Mouse (Mus musculus): Measurements from ENCODE around the gene Rassf6. TPM values are rescaled to one million over a fixed set of nuclear protein-coding genes. Genes with fewer than 3 reads are reported as not detected.

Rassf6 gene
- total and polyA plus RNA-seq, 3 experiments = 15.1 to 24.5 (median 18.3) TPM

- TF ChIP-seq ZKSCAN1 (IDR thresholded peaks at IDR 0.05; ENCODE audit: borderline replicate concordance, low read depth, low read length) (no peak), MAX (IDR thresholded peaks at IDR 0.05; ENCODE audit: low read length) (no peak), TBP (conservative IDR thresholded peaks at IDR 0.05; ENCODE audit: low read depth, low read length) (no peak), ETS1 (conservative IDR thresholded peaks at IDR 0.05; ENCODE audit: low read depth, low read length) (no peak), ZNF384 (IDR thresholded peaks at IDR 0.05; ENCODE audit: low read depth, low read length) (no peak), TCF12 (IDR thresholded peaks at IDR 0.05; ENCODE audit: low read depth, low read length) (no peak)
Observed at GRCm38 (mm10) chr5:90661436-90661835, 21.0 kb upstream of the Rassf6 start (continued).

- no peaks in the 10 kb centered on the region for H3K9me3 ChIP-seq (replicated peaks; ENCODE audit: low read length)
- TF ChIP-seq MAZ (IDR thresholded peaks at IDR 0.05; ENCODE audit: low read depth, low read length) = no peak
- no peak for TF ChIP-seq RAD21 (IDR thresholded peaks at IDR 0.05; ENCODE audit: low read depth, low read length)
- no peak for TF ChIP-seq E2F4 (IDR thresholded peaks at IDR 0.05; ENCODE audit: insufficient replicate concordance, low read depth, low read length)
- TF ChIP-seq KAT2A (IDR thresholded peaks at IDR 0.05; ENCODE audit: insufficient replicate concordance, low read length) = no peak
- no peak for TF ChIP-seq UBTF (IDR thresholded peaks at IDR 0.05; ENCODE audit: low read depth, low read length)
- no peak for TF ChIP-seq EP300 (IDR thresholded peaks at IDR 0.05; ENCODE audit: low read length)
- TF ChIP-seq JUND (conservative IDR thresholded peaks at IDR 0.05; ENCODE audit: low read depth, low read length) = no peak
- TF ChIP-seq TBP (conservative IDR thresholded peaks at IDR 0.05; ENCODE audit: low read depth, low read length) = no peak
- no peak for TF ChIP-seq HCFC1 (IDR thresholded peaks at IDR 0.05; ENCODE audit: low read depth, low read length)
- no peak for DNase-seq (ENCODE audit: extremely low read depth)
- no peak overlapping the region for H3K27ac ChIP-seq (ENCODE audit: insufficient read depth, low read depth)
- no peaks in the 10 kb centered on the region for H3K4me1 ChIP-seq (ENCODE audit: control insufficient read depth in 1 of 2, insufficient read depth in 2 of 2)
- no peaks in the 10 kb centered on the region for H3K36me3 ChIP-seq (replicated peaks in 1 of 2; ENCODE audit: control insufficient read depth in 1 of 2, insufficient read depth in 1 of 2, low read length in 1 of 2)
- in situ Hi-C loops (cut with MboI; ENCODE audit: low pct_ligation_motif_present, low pct_unique_long_range_greater_than_20kb, low sequenced_read_pairs) = loop anchor here (5.0 kb wide), 1 partner anchor 127 kb away; the partner anchor contains the start of gene Cxcl3
- H3K9ac ChIP-seq (ENCODE audit: insufficient read depth, low read depth) = no peak overlapping the region
- dilution Hi-C loops (cut with MboI; ENCODE audit: extremely low pct_ligation_motif_present, extremely low pct_unique_long_range_greater_than_20kb, low sequenced_read_pairs) = no loop called here
- no peaks in the 10 kb centered on the region for H3K79me2 ChIP-seq (replicated peaks; ENCODE audit: control insufficient read depth, extremely low read depth, insufficient read depth, poor library complexity, severe bottlenecking)
- H3K4me2 ChIP-seq (ENCODE audit: insufficient read depth, low read depth, poor library complexity, severe bottlenecking) = no peak overlapping the region
- no peak overlapping the region for H3K4me3 ChIP-seq (replicated peaks in 1 of 3; ENCODE audit: low read depth in 2 of 3, low read length in 2 of 3, poor library complexity in 1 of 3)
- H3K27me3 ChIP-seq (replicated peaks) = no peaks in the 10 kb centered on the region
Observed at GRCm38 (mm10) chr5:90660411-90660810, 20.0 kb upstream of the Rassf6 start.

- Histone ChIP-seq H3K4me1 (ENCODE audit: control insufficient read depth in 1 of 2, insufficient read depth in 2 of 2) (peaks cover 3 to 11% of the 10 kb centered on the region in 2 experiments; a peak in 2 of 4 replicates), H3K4me2 (ENCODE audit: insufficient read depth, low read depth, poor library complexity, severe bottlenecking) (no peak overlapping the region), H3K4me3 (replicated peaks in 1 of 3; ENCODE audit: low read depth in 2 of 3, low read length in 2 of 3, poor library complexity in 1 of 3) (no peak overlapping the region), H3K36me3 (replicated peaks in 1 of 2; ENCODE audit: control insufficient read depth in 1 of 2, insufficient read depth in 1 of 2, low read length in 1 of 2) (no peaks in the 10 kb centered on the region), H3K9me3 (replicated peaks; ENCODE audit: low read length) (no peaks in the 10 kb centered on the region), H3K27ac (ENCODE audit: insufficient read depth, low read depth) (no peak overlapping the region), H3K9ac (ENCODE audit: insufficient read depth, low read depth) (no peak overlapping the region), H3K27me3 (replicated peaks) (no peaks in the 10 kb centered on the region), H3K79me2 (replicated peaks; ENCODE audit: control insufficient read depth, extremely low read depth, insufficient read depth, poor library complexity, severe bottlenecking) (no peaks in the 10 kb centered on the region)
- in situ Hi-C loops (cut with MboI; ENCODE audit: low pct_ligation_motif_present, low pct_unique_long_range_greater_than_20kb, low sequenced_read_pairs) (loop anchor here (10.0 kb wide), 1 partner anchor 248 kb away; the partner anchor contains the start of gene Cxcl2), dilution Hi-C loops (cut with MboI; ENCODE audit: extremely low pct_ligation_motif_present, extremely low pct_unique_long_range_greater_than_20kb, low sequenced_read_pairs) (no loop called here)
- no peak for DNase-seq (ENCODE audit: extremely low read depth)
- TF ChIP-seq MYC (IDR thresholded peaks at IDR 0.05; ENCODE audit: low read depth, low read length) (no peak), ZC3H11A (IDR thresholded peaks at IDR 0.05; ENCODE audit: low read depth, low read length) (no peak), HCFC1 (IDR thresholded peaks at IDR 0.05; ENCODE audit: low read depth, low read length) (no peak), ZKSCAN1 (IDR thresholded peaks at IDR 0.05; ENCODE audit: borderline replicate concordance, low read depth, low read length) (no peak), E2F4 (IDR thresholded peaks at IDR 0.05; ENCODE audit: insufficient replicate concordance, low read depth, low read length) (no peak), MAX (IDR thresholded peaks at IDR 0.05; ENCODE audit: low read length) (no peak), CHD2 (IDR thresholded peaks at IDR 0.05; ENCODE audit: low read length) (no peak), RAD21 (IDR thresholded peaks at IDR 0.05; ENCODE audit: low read depth, low read length) (no peak), ETS1 (conservative IDR thresholded peaks at IDR 0.05; ENCODE audit: low read depth, low read length) (no peak), PAX5 (IDR thresholded peaks at IDR 0.05; ENCODE audit: low read length) (no peak), POLR2AphosphoS2 (IDR thresholded peaks at IDR 0.05; ENCODE audit: low read depth, low read length) (no peak), MXI1 (IDR thresholded peaks at IDR 0.05; ENCODE audit: low read depth, low read length) (no peak)
Observed at GRCm38 (mm10) chr5:90656681-90657080, 16.2 kb upstream of the Rassf6 start.

Data from CH12.LX (cell line).